Mouse (Mus musculus): ENCODE data around the gene Rtn2. TPM values are rescaled to one million over a fixed set of nuclear protein-coding genes. Genes with fewer than 3 reads are reported as not detected.

Gene Rtn2
- polyA plus RNA-seq, 1 experiment from 2014 or later: 121 TPM

- no peak overlapping the region for H3K27ac ChIP-seq (replicated peaks)
- no peaks in the 10 kb centered on the region for H3K9me3 ChIP-seq (replicated peaks)
- ATAC-seq (ENCODE audit: low FRiP score): no peak
- no peak overlapping the region for H3K4me3 ChIP-seq (replicated peaks)
- 35% methylated on average over 4 of the region's 4 CpGs for WGBS
- peaks cover 25% of the 10 kb centered on the region for H3K4me1 ChIP-seq
- H3K9ac ChIP-seq (replicated peaks): no peak overlapping the region
- peaks cover 29% of the 10 kb centered on the region for H3K27me3 ChIP-seq (replicated peaks)
- H3K4me2 ChIP-seq: no peak overlapping the region
- no peaks in the 10 kb centered on the region for H3K36me3 ChIP-seq
Observed at GRCm38 (mm10) chr7:19311991-19312390, 29.6 kb downstream of the Rtn2 start.

GRCm38 (mm10) chr7:19314033-19314432 lies 31.6 kb downstream of the Rtn2 start:
- no peak for ATAC-seq (ENCODE audit: low FRiP score)
- peaks cover 12% of the 10 kb centered on the region for H3K4me1 ChIP-seq
- no peak overlapping the region for H3K4me2 ChIP-seq
- peaks cover 39% of the 10 kb centered on the region for H3K27me3 ChIP-seq (replicated peaks)
- H3K9me3 ChIP-seq (replicated peaks): no peaks in the 10 kb centered on the region
- no peak overlapping the region for H3K27ac ChIP-seq (replicated peaks)
- WGBS: 51% methylated on average over 5 of the region's 5 CpGs
- no peaks in the 10 kb centered on the region for H3K36me3 ChIP-seq
- no peak overlapping the region for H3K4me3 ChIP-seq (replicated peaks)
- H3K9ac ChIP-seq (replicated peaks): no peak overlapping the region

- WGBS: 48% methylated on average over 14 of the region's 14 CpGs
- H3K36me3 ChIP-seq: no peaks in the 10 kb centered on the region
- peaks cover 13% of the 10 kb centered on the region for H3K4me1 ChIP-seq
- peaks cover 36% of the 10 kb centered on the region for H3K27me3 ChIP-seq (replicated peaks)
- no peak overlapping the region for H3K4me2 ChIP-seq
- H3K9ac ChIP-seq (replicated peaks): no peak overlapping the region
- H3K4me3 ChIP-seq (replicated peaks): no peak overlapping the region
- H3K9me3 ChIP-seq (replicated peaks): no peaks in the 10 kb centered on the region
- no peak for ATAC-seq (ENCODE audit: low FRiP score)
- H3K27ac ChIP-seq (replicated peaks): no peak overlapping the region
Observed at GRCm38 (mm10) chr7:19316451-19317161, 34.2 kb downstream of the Rtn2 start.

DNA sequence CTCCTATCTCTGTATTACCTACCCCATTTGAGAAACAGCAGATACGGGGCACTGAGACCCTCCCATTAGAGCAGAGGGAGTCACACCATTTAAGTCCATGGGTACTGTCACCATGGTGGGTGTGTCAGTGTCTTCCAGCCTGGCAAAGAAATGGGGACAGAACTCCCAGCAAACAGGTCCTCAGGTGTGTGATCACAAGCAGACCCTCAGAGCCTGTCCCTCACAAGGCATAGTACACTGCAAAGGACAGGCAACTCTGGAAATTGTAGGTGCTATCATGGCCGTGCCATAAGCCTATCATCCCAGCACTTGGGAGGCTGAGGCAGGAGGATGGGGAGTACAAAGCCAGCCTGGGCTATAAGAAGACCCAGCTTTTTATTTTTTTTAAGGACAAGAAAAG lies 35.8 kb downstream of the Rtn2 start:
- Histone ChIP-seq H3K27ac (replicated peaks) (no peak overlapping the region), H3K27me3 (replicated peaks) (peaks cover 30% of the 10 kb centered on the region), H3K36me3 (no peaks in the 10 kb centered on the region), H3K9me3 (replicated peaks) (no peaks in the 10 kb centered on the region), H3K4me1 (peaks cover 13% of the 10 kb centered on the region), H3K9ac (replicated peaks) (no peak overlapping the region), H3K4me3 (replicated peaks) (no peak overlapping the region), H3K4me2 (no peak overlapping the region)
- WGBS: 74% methylated on average over 2 of the region's 2 CpGs
- no peak for ATAC-seq (ENCODE audit: low FRiP score)

- no peak overlapping the region for H3K27ac ChIP-seq (replicated peaks)
- H3K9ac ChIP-seq (replicated peaks): no peak overlapping the region
- peaks cover 29% of the 10 kb centered on the region for H3K27me3 ChIP-seq (replicated peaks)
- no peaks in the 10 kb centered on the region for H3K36me3 ChIP-seq
- H3K9me3 ChIP-seq (replicated peaks): no peaks in the 10 kb centered on the region
- no peak overlapping the region for H3K4me3 ChIP-seq (replicated peaks)
- H3K4me2 ChIP-seq: no peak overlapping the region
- 85% methylated on average over 7 of the region's 7 CpGs for WGBS
- peaks cover 13% of the 10 kb centered on the region for H3K4me1 ChIP-seq
- no peak for ATAC-seq (ENCODE audit: low FRiP score)
Observed at GRCm38 (mm10) chr7:19318676-19319075, 36.3 kb downstream of the Rtn2 start.

- H3K27ac ChIP-seq (replicated peaks): peak overlapping the region; percentile 69
- ATAC-seq (ENCODE audit: low FRiP score): peak; percentile 69
- H3K9ac ChIP-seq (replicated peaks): peak overlapping the region; percentile 59
- no peaks in the 10 kb centered on the region for H3K36me3 ChIP-seq
- peaks cover 23% of the 10 kb centered on the region for H3K27me3 ChIP-seq (replicated peaks)
- H3K9me3 ChIP-seq (replicated peaks): no peaks in the 10 kb centered on the region
- peak overlapping the region; percentile 59 for H3K4me3 ChIP-seq (replicated peaks)
- peaks cover 13% of the 10 kb centered on the region for H3K4me1 ChIP-seq
- H3K4me2 ChIP-seq: peak overlapping the region; percentile 85
- WGBS: 21% methylated on average over 9 of the region's 9 CpGs
Observed at GRCm38 (mm10) chr7:19319458-19319857, 37.0 kb downstream of the Rtn2 start.

DNA sequence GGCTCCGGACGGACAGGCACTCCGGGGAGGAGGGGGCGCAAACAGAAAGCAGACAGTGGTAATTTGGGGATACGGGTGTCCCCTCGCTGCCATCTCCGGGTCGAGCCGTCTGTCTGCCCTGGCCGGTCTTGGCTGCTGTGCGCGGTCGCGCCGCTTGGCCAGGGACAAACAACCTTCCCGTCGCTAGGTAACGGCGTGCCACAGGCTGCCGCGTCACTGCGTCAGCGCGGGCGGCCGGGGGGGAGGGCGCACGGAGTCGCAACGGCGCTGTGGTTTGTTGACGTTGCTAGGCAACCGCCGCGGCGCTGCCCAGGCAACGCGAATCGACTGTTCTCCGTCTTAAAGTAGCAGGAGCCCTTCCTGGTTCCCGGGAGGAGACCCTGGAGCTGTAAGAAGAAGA lies 37.5 kb downstream of the Rtn2 start:
- under 1% methylated on average over 41 of the region's 41 CpGs for WGBS
- Histone ChIP-seq H3K4me2 (peak overlapping the region; percentile 85), H3K27me3 (replicated peaks) (peaks cover 23% of the 10 kb centered on the region), H3K9me3 (replicated peaks) (no peaks in the 10 kb centered on the region), H3K9ac (replicated peaks) (peak overlapping the region; percentile 59), H3K36me3 (no peaks in the 10 kb centered on the region), H3K27ac (replicated peaks) (peak overlapping the region; percentile 69), H3K4me3 (replicated peaks) (peak overlapping the region; percentile 59), H3K4me1 (peaks cover 13% of the 10 kb centered on the region)
- peak; percentile 95 for ATAC-seq (ENCODE audit: low FRiP score)

DNA sequence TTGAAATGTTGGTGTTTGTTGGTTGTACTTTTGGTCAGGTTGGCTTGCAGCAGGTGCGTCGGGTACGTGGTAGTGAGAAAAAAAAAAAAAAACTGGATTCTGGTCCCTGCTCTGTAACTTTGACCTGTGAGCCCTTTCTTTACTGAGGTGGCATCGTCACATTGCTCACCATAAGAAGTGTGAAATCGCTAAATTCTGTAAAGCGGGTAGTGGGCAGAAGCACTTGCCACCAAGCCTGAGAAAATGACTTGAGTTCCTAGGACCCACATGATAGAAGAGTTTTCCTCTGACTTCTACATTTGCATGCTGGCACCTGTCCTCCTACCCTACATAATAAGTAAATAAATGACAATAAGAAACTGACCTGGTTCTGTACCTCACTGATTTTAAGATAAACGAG lies 38.2 kb downstream of the Rtn2 start:
- Histone ChIP-seq H3K9me3 (replicated peaks) (no peaks in the 10 kb centered on the region), H3K4me3 (replicated peaks) (peak overlapping the region; percentile 59; the same call in 1 of the 2 replicates), H3K4me1 (peaks cover 13% of the 10 kb centered on the region), H3K36me3 (no peaks in the 10 kb centered on the region), H3K27ac (replicated peaks) (no peak overlapping the region), H3K4me2 (peak overlapping the region; percentile 85), H3K9ac (replicated peaks) (no peak overlapping the region), H3K27me3 (replicated peaks) (peaks cover 23% of the 10 kb centered on the region)
- no peak for ATAC-seq (ENCODE audit: low FRiP score)
- WGBS: 40% methylated on average over 7 of the region's 7 CpGs

DNA sequence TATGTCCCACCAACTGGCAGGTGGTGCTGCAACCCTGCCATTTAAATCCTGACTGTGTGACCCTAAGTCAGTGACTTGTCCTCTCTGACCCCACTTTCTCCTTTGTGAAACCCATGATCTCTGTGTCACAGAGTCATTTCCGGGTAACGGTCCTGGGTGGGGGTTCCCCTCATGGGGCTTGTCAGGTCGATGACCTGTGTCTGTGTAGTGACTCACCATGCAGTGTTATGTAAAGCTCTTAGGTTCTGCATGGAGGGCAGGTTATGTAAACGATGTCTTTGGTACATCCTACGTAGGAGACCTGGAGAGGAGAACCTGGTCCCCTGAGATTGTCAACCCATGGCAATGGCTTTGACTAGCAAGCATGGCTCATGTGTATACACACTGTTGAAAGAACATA lies 39.0 kb downstream of the Rtn2 start:
- no peak overlapping the region for H3K4me2 ChIP-seq
- no peak overlapping the region for H3K4me3 ChIP-seq (replicated peaks)
- H3K27ac ChIP-seq (replicated peaks): no peak overlapping the region
- no peaks in the 10 kb centered on the region for H3K36me3 ChIP-seq
- H3K4me1 ChIP-seq: peaks cover 16% of the 10 kb centered on the region
- no peaks in the 10 kb centered on the region for H3K9me3 ChIP-seq (replicated peaks)
- H3K9ac ChIP-seq (replicated peaks): no peak overlapping the region
- no peak for ATAC-seq (ENCODE audit: low FRiP score)
- H3K27me3 ChIP-seq (replicated peaks): peaks cover 23% of the 10 kb centered on the region
- 66% methylated on average over 5 of the region's 5 CpGs for WGBS

DNA sequence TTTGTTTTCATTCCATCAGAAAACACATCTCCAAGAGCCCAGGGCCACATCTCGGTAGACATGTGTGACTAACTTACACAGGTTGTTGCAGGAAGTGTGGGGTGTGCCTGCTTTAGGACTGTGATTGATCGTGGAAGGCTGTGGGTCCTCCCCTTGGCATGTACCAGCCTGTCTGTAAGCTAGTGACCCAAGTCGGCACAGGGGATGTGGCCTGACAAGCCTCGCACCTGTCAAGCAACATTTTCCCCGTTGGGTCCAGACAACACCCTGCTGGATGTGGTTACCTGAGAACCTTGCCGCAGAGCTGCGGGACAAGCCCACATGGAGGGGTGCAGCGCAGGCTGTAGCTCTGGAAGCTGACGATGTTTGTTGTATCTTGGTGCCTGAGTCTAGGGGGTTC lies 40.1 kb downstream of the Rtn2 start:
- Histone ChIP-seq H3K4me3 (replicated peaks) (no peak overlapping the region), H3K27ac (replicated peaks) (no peak overlapping the region), H3K36me3 (no peaks in the 10 kb centered on the region), H3K4me2 (no peak overlapping the region), H3K9me3 (replicated peaks) (no peaks in the 10 kb centered on the region), H3K9ac (replicated peaks) (no peak overlapping the region), H3K27me3 (replicated peaks) (peaks cover 20% of the 10 kb centered on the region), H3K4me1 (peaks cover 27% of the 10 kb centered on the region)
- WGBS: 54% methylated on average over 9 of the region's 9 CpGs
- no peak for ATAC-seq (ENCODE audit: low FRiP score)

- H3K36me3 ChIP-seq: no peaks in the 10 kb centered on the region
- no peak overlapping the region for H3K9ac ChIP-seq (replicated peaks)
- no peak overlapping the region for H3K27ac ChIP-seq (replicated peaks)
- ATAC-seq (ENCODE audit: low FRiP score): no peak
- H3K4me1 ChIP-seq: peaks cover 29% of the 10 kb centered on the region
- no peak overlapping the region for H3K4me2 ChIP-seq
- no peak overlapping the region for H3K4me3 ChIP-seq (replicated peaks)
- WGBS: 92% methylated on average over 11 of the region's 11 CpGs
- H3K27me3 ChIP-seq (replicated peaks): peaks cover 10% of the 10 kb centered on the region
- no peaks in the 10 kb centered on the region for H3K9me3 ChIP-seq (replicated peaks)
Observed at GRCm38 (mm10) chr7:19324221-19324620, 41.8 kb downstream of the Rtn2 start.

GRCm38 (mm10) chr7:19325262-19326199 lies 43.1 kb downstream of the Rtn2 start:
- Histone ChIP-seq H3K4me1 (peaks cover 18% of the 10 kb centered on the region), H3K4me3 (replicated peaks) (no peak overlapping the region), H3K4me2 (peak overlapping the region; percentile 75; the same call in 1 of the 2 replicates), H3K9ac (replicated peaks) (no peak overlapping the region), H3K36me3 (no peaks in the 10 kb centered on the region), H3K27ac (replicated peaks) (no peak overlapping the region), H3K9me3 (replicated peaks) (no peaks in the 10 kb centered on the region), H3K27me3 (replicated peaks) (peaks cover 10% of the 10 kb centered on the region)
- no peak for ATAC-seq (ENCODE audit: low FRiP score)
- 76% methylated on average over 21 of the region's 21 CpGs for WGBS
